Mouse (Mus musculus) brain, adult 2 months (tissue): ENCODE measurements around the gene Maml3.

ENCODE experiments used
- DNase-seq: peaks from one replicate; pipeline ENCODE4 v3.0.0; 2011; ENCODE audit warnings: low read depth, low spot score

Maml3 gene

GRCm38 (mm10) chr3:51671071-51671469, 433.8 kb downstream of the Maml3 start:
- DNase-seq, result no peak

GRCm38 (mm10) chr3:51670414-51671070, 434.3 kb downstream of the Maml3 start:
- DNase-seq, result no peak

- DNase-seq, result no peak
Observed at GRCm38 (mm10) chr3:51668607-51669006, 436.3 kb downstream of the Maml3 start.

GRCm38 (mm10) chr3:51662557-51662956, 442.3 kb downstream of the Maml3 start:
- DNase-seq, result no peak

- no peak for DNase-seq
Observed at GRCm38 (mm10) chr3:51661880-51662550, 442.9 kb downstream of the Maml3 start.

GRCm38 (mm10) chr3:51661376-51661775, 443.5 kb downstream of the Maml3 start:
- no peak for DNase-seq

GRCm38 (mm10) chr3:51660821-51661276, 444.0 kb downstream of the Maml3 start:
- DNase-seq, result no peak

GRCm38 (mm10) chr3:51660060-51660459, 444.8 kb downstream of the Maml3 start, which contains the start of gene Mgst2:
Mgst2 (plus strand) TSS chr3:51660360.
- no peak for DNase-seq

GRCm38 (mm10) chr3:51659415-51659814, 445.5 kb downstream of the Maml3 start:
- no peak for DNase-seq

- DNase-seq, result no peak
Observed at GRCm38 (mm10) chr3:51654303-51655055, 450.4 kb downstream of the Maml3 start.

- DNase-seq, result peak; percentile 29
Observed at GRCm38 (mm10) chr3:51652701-51653100, 452.2 kb downstream of the Maml3 start.

- DNase-seq, result peak; percentile 93
Observed at GRCm38 (mm10) chr3:51652292-51652691, 452.6 kb downstream of the Maml3 start.

- DNase-seq, result no peak
Observed at GRCm38 (mm10) chr3:51651149-51651548, 453.7 kb downstream of the Maml3 start.

GRCm38 (mm10) chr3:51649986-51650385, 454.9 kb downstream of the Maml3 start:
- DNase-seq, result no peak

GRCm38 (mm10) chr3:51649426-51649825, 455.4 kb downstream of the Maml3 start:
- DNase-seq, result no peak

- peak; percentile 93 for DNase-seq
Observed at GRCm38 (mm10) chr3:51648037-51648664, 456.7 kb downstream of the Maml3 start.

GRCm38 (mm10) chr3:51647356-51647755, 457.5 kb downstream of the Maml3 start:
- no peak for DNase-seq

GRCm38 (mm10) chr3:51646301-51646700, 458.6 kb downstream of the Maml3 start:
- DNase-seq, result no peak

GRCm38 (mm10) chr3:51645484-51645883, 459.4 kb downstream of the Maml3 start:
- no peak for DNase-seq

GRCm38 (mm10) chr3:51638260-51638659, 466.6 kb downstream of the Maml3 start:
- DNase-seq, result no peak

- DNase-seq, result no peak
Observed at GRCm38 (mm10) chr3:51637326-51637725, 467.6 kb downstream of the Maml3 start.

GRCm38 (mm10) chr3:51636700-51637099, 468.2 kb downstream of the Maml3 start:
- no peak for DNase-seq
